Mouse (Mus musculus): ENCODE data around the gene Prpf40b.

DNA sequence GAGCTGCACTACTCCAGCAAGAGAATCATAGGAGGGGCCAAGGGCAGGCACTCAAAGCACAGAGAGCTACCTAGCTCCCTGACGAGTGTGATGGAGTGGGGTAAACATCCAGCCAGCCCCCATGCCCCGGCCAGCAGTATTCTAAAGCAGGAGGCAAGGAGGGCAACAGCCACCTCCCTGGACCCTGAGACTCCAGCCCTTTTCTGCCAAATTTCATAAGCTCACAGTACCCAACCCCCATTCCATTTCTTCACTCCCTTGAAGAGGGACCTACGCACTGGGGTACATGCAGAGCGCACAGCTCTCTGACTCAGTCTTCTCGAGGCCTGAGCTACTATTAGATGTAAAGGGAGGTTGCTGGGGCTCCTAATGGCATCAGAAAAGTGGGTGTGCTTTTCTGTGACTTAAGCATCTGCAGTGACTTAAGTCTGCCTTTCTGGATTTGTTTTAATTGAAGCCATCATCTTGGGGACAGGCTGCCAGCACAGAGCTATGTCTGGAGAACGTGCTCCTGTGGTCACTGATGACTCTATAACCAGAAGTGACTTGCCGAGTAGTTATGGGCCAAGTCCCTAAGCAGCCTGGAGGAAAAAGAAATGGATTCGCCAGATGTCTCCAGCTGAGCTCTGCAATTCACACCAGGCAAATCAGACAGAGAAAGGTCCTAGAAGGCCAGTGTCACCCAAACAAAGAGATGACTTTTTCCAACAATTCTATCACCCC, 49.4 kb downstream of the Prpf40b start:
- TF ChIP-seq CTCF (conservative IDR thresholded peaks at IDR 0.05; ENCODE audit: low read length): no peak
- TF ChIP-seq NANOG (IDR thresholded peaks at IDR 0.05; ENCODE audit: borderline replicate concordance, low read length): no peak
- no peak for TF ChIP-seq POU5F1 (IDR thresholded peaks at IDR 0.05; ENCODE audit: borderline replicate concordance, low read length)

Measured in E14TG2a.4 (cell line).